Mouse (Mus musculus): ENCODE measurements around the gene Pid1. TPM values are rescaled to one million over a fixed set of nuclear protein-coding genes. Genes with fewer than 3 reads are reported as not detected.

Gene Pid1
- polyA plus RNA-seq, 1 experiment from 2014 or later, result 107 TPM

- H3K9me3 ChIP-seq (ENCODE audit: control insufficient read depth, low read length), result no peaks in the 10 kb centered on the region
- no peak overlapping the region for H3K27ac ChIP-seq (ENCODE audit: low read depth, low read length)
- ATAC-seq, result peak; percentile 67
- no peak overlapping the region for H3K9ac ChIP-seq (ENCODE audit: low read depth, low read length)
- H3K27me3 ChIP-seq (replicated peaks; ENCODE audit: control insufficient read depth, insufficient read depth, low read length), result no peaks in the 10 kb centered on the region
- no peak overlapping the region for H3K4me3 ChIP-seq (ENCODE audit: low read length)
- H3K36me3 ChIP-seq (ENCODE audit: control insufficient read depth, insufficient read depth, low read length), result no peaks in the 10 kb centered on the region
- peak overlapping the region; percentile 34; the same call in 1 of the 2 replicates for H3K4me2 ChIP-seq (ENCODE audit: low read length)
- WGBS, result 19% methylated on average over 6 of the region's 6 CpGs
- H3K4me1 ChIP-seq (ENCODE audit: control insufficient read depth, insufficient read depth, low read depth, low read length), result peaks cover 12% of the 10 kb centered on the region
These were observed 77.3 kb downstream of the Pid1 start for GRCm38 (mm10) chr1:84286682-84287111.

- Histone ChIP-seq H3K9ac (ENCODE audit: low read depth, low read length) (no peak overlapping the region), H3K36me3 (ENCODE audit: control insufficient read depth, insufficient read depth, low read length) (no peaks in the 10 kb centered on the region), H3K4me3 (ENCODE audit: low read length) (no peak overlapping the region), H3K27ac (ENCODE audit: low read depth, low read length) (no peak overlapping the region), H3K9me3 (ENCODE audit: control insufficient read depth, low read length) (no peaks in the 10 kb centered on the region), H3K27me3 (replicated peaks; ENCODE audit: control insufficient read depth, insufficient read depth, low read length) (no peaks in the 10 kb centered on the region), H3K4me1 (ENCODE audit: control insufficient read depth, insufficient read depth, low read depth, low read length) (peaks cover 14% of the 10 kb centered on the region), H3K4me2 (ENCODE audit: low read length) (no peak overlapping the region)
- ATAC-seq, result no peak
- 77% methylated on average over 7 of the region's 7 CpGs for WGBS
These were observed 78.4 kb downstream of the Pid1 start for GRCm38 (mm10) chr1:84285620-84286019.

DNA sequence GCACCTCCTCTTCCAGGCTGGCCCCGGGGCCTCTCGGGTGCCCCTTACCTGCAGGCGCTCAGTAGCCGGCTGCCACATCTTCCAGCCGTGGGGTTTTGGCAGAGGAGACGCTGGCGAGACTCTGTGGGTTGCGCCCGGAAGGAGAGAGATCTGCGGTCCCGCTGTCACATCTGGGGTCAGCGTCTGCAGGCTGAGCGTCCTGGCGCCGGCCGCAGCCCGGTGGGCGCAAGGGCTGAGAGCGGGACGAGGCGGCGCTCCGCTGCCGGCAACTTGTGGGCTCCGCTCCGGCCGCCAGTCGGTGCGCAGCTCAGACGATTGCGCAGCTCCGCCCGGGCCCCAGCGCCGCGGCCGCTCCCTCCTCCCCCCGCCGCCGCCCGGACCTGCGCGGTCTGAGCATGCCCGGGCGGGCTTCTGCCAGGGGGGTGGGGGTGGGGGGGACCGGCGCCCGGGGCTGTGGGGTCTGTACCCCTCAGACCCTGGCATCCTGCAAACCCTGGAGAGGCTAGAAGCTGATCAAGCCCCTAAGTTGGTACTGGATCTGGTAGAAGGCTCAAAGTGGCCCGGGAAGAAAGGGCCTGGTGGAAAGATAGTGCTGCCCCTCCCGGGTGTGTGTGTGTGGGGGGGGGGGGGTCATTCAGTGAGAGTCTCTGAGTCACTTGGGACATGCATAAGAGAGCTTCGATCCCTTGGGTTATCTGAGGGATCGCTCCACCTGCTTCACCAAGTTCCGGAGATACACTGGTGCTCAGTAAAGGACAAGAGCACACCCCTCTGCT is 79.5 kb downstream of the Pid1 start:
- peak overlapping the region; percentile 81 for H3K4me3 ChIP-seq (ENCODE audit: low read length)
- ATAC-seq, result peak; percentile 92
- 3% methylated on average over 39 of the region's 53 CpGs for WGBS
- H3K4me2 ChIP-seq (ENCODE audit: low read length), result peak overlapping the region; percentile 65
- no peaks in the 10 kb centered on the region for H3K27me3 ChIP-seq (replicated peaks; ENCODE audit: control insufficient read depth, insufficient read depth, low read length)
- H3K4me1 ChIP-seq (ENCODE audit: control insufficient read depth, insufficient read depth, low read depth, low read length), result peaks cover 14% of the 10 kb centered on the region
- H3K9ac ChIP-seq (ENCODE audit: low read depth, low read length), result peak overlapping the region; percentile 84
- H3K9me3 ChIP-seq (ENCODE audit: control insufficient read depth, low read length), result no peaks in the 10 kb centered on the region
- H3K36me3 ChIP-seq (ENCODE audit: control insufficient read depth, insufficient read depth, low read length), result no peaks in the 10 kb centered on the region
- peak overlapping the region; percentile 75 for H3K27ac ChIP-seq (ENCODE audit: low read depth, low read length)

DNA sequence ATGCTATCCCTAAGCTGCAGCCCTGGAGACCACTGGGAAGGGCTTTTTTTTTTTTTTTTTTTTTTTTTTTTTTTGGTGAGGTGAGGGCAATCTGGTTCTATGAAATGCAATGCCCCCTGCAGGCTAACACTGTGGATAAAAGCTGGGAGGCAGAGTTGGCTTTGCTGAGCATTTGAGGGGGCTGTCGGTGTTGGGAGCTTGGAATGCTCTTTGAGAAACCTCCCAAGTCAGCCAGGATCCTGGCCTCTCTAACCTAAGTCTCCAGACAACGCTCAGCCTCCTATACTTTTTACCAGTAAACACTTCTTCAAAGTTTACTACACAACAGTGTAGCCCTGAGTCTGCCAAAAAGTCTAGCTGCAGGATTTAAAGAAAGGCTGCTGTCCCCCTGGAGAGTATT is 80.9 kb downstream of the Pid1 start:
- ATAC-seq, result no peak
- Histone ChIP-seq H3K36me3 (ENCODE audit: control insufficient read depth, insufficient read depth, low read length) (no peaks in the 10 kb centered on the region), H3K4me2 (ENCODE audit: low read length) (peak overlapping the region; percentile 65), H3K9me3 (ENCODE audit: control insufficient read depth, low read length) (no peaks in the 10 kb centered on the region), H3K4me3 (ENCODE audit: low read length) (peak overlapping the region; percentile 81), H3K27ac (ENCODE audit: low read depth, low read length) (peak overlapping the region; percentile 75; the same call in 1 of the 2 replicates), H3K9ac (ENCODE audit: low read depth, low read length) (peak overlapping the region; percentile 84), H3K4me1 (ENCODE audit: control insufficient read depth, insufficient read depth, low read depth, low read length) (peaks cover 14% of the 10 kb centered on the region), H3K27me3 (replicated peaks; ENCODE audit: control insufficient read depth, insufficient read depth, low read length) (no peaks in the 10 kb centered on the region)
- WGBS, result 3% methylated on average over 2 of the region's 2 CpGs

GRCm38 (mm10) chr1:84280171-84280570 is 83.8 kb downstream of the Pid1 start:
- H3K27ac ChIP-seq (ENCODE audit: low read depth, low read length), result no peak overlapping the region
- ATAC-seq, result no peak
- H3K27me3 ChIP-seq (replicated peaks; ENCODE audit: control insufficient read depth, insufficient read depth, low read length), result no peaks in the 10 kb centered on the region
- H3K4me2 ChIP-seq (ENCODE audit: low read length), result no peak overlapping the region
- peaks cover 14% of the 10 kb centered on the region for H3K4me1 ChIP-seq (ENCODE audit: control insufficient read depth, insufficient read depth, low read depth, low read length)
- WGBS, result 88% methylated on average over 3 of the region's 3 CpGs
- H3K9me3 ChIP-seq (ENCODE audit: control insufficient read depth, low read length), result no peaks in the 10 kb centered on the region
- H3K36me3 ChIP-seq (ENCODE audit: control insufficient read depth, insufficient read depth, low read length), result no peaks in the 10 kb centered on the region
- no peak overlapping the region for H3K4me3 ChIP-seq (ENCODE audit: low read length)
- no peak overlapping the region for H3K9ac ChIP-seq (ENCODE audit: low read depth, low read length)

- Histone ChIP-seq H3K9me3 (ENCODE audit: control insufficient read depth, low read length) (no peaks in the 10 kb centered on the region), H3K27ac (ENCODE audit: low read depth, low read length) (no peak overlapping the region), H3K4me1 (ENCODE audit: control insufficient read depth, insufficient read depth, low read depth, low read length) (peaks cover 14% of the 10 kb centered on the region), H3K27me3 (replicated peaks; ENCODE audit: control insufficient read depth, insufficient read depth, low read length) (no peaks in the 10 kb centered on the region), H3K36me3 (ENCODE audit: control insufficient read depth, insufficient read depth, low read length) (no peaks in the 10 kb centered on the region), H3K4me3 (ENCODE audit: low read length) (no peak overlapping the region), H3K9ac (ENCODE audit: low read depth, low read length) (no peak overlapping the region), H3K4me2 (ENCODE audit: low read length) (no peak overlapping the region)
- no peak for ATAC-seq
- 88% methylated on average over 7 of the region's 7 CpGs for WGBS
These were observed 85.4 kb downstream of the Pid1 start for GRCm38 (mm10) chr1:84278359-84279255.

DNA sequence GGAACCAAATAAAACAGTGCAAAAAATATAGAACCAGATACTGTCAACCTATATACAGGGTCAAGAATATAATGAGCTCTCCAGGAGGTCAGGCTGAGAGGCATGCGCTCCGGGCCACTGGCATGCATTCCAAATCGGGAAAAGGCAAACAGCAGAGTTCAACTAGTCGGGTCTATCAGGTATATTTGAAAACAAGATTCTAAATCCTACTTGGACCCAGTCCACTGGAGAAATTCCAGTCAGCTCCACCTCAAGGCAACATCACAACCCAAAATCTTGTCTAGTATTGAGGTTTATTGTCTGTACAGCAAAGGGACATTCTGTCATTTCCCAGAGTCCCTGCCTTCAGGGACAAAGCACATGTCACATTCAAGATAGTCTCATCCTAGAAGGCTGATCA is 91.0 kb downstream of the Pid1 start:
- ATAC-seq, result no peak
- no peaks in the 10 kb centered on the region for H3K27me3 ChIP-seq (replicated peaks; ENCODE audit: control insufficient read depth, insufficient read depth, low read length)

DNA sequence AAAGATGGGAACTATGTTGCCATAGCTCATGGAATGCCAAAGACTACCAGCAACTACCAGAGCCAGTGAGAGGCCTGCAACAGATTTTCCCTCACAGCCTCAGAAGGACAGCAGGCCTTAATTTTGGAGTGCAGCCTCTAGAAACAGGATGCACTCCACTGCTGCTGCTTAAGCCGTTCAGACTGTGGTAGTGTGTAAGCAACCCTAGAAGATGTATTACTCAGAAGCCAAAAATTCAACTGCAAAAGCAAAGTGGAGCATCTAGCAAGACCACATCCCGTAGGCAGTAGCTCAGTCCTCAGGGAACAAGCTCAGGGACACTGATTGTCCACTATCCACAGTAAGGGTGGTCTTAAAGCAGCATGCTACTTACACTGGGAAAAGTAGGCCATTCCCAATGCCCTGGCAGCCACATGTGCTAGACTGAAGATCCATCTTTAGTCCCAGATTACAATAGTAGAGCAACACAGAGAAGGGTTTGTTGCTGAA is 92.2 kb downstream of the Pid1 start:
- Histone ChIP-seq H3K9ac (ENCODE audit: low read depth, low read length) (no peak overlapping the region), H3K4me2 (ENCODE audit: low read length) (no peak overlapping the region), H3K4me1 (ENCODE audit: control insufficient read depth, insufficient read depth, low read depth, low read length) (no peaks in the 10 kb centered on the region), H3K9me3 (ENCODE audit: control insufficient read depth, low read length) (no peaks in the 10 kb centered on the region), H3K27ac (ENCODE audit: low read depth, low read length) (no peak overlapping the region), H3K27me3 (replicated peaks; ENCODE audit: control insufficient read depth, insufficient read depth, low read length) (no peaks in the 10 kb centered on the region), H3K4me3 (ENCODE audit: low read length) (no peak overlapping the region), H3K36me3 (ENCODE audit: control insufficient read depth, insufficient read depth, low read length) (no peaks in the 10 kb centered on the region)
- no peak for ATAC-seq
- WGBS, result 84% methylated on average over 2 of the region's 2 CpGs

More for the DNA sequence above, 91.0 kb downstream of the Pid1 start:
- no peaks in the 10 kb centered on the region for H3K36me3 ChIP-seq (ENCODE audit: control insufficient read depth, insufficient read depth, low read length)
- no peak overlapping the region for H3K4me2 ChIP-seq (ENCODE audit: low read length)
- no peak overlapping the region for H3K27ac ChIP-seq (ENCODE audit: low read depth, low read length)
- H3K4me3 ChIP-seq (ENCODE audit: low read length), result no peak overlapping the region
- H3K9me3 ChIP-seq (ENCODE audit: control insufficient read depth, low read length), result no peaks in the 10 kb centered on the region
- no peaks in the 10 kb centered on the region for H3K4me1 ChIP-seq (ENCODE audit: control insufficient read depth, insufficient read depth, low read depth, low read length)
- WGBS, result 69% methylated on average over 4 of the region's 4 CpGs
- no peak overlapping the region for H3K9ac ChIP-seq (ENCODE audit: low read depth, low read length)

DNA sequence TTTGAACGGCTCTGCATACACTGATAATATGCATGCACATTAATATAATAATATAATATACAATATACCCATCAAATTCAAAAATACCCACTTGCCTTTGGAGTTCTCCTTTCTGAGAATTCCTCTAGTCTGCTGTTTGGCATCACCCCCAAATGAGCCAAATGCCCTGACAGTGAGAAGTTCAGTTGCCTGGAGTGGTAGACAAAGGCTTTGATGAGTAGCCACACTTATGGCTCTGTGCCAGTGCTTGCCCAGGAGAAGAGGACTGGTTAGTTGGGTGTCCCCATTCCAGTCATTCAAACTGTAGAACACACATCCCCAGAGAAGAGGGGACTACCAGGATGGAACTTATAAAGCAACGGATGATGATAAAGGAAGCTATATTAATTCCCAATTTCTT is 106.3 kb downstream of the Pid1 start:
- Histone ChIP-seq H3K4me2 (ENCODE audit: low read length) (no peak overlapping the region), H3K9ac (ENCODE audit: low read depth, low read length) (no peak overlapping the region), H3K36me3 (ENCODE audit: control insufficient read depth, insufficient read depth, low read length) (no peaks in the 10 kb centered on the region), H3K4me3 (ENCODE audit: low read length) (no peak overlapping the region), H3K4me1 (ENCODE audit: control insufficient read depth, insufficient read depth, low read depth, low read length) (no peaks in the 10 kb centered on the region; the same call in 1 of the 2 replicates), H3K9me3 (ENCODE audit: control insufficient read depth, low read length) (no peaks in the 10 kb centered on the region), H3K27me3 (replicated peaks; ENCODE audit: control insufficient read depth, insufficient read depth, low read length) (no peaks in the 10 kb centered on the region), H3K27ac (ENCODE audit: low read depth, low read length) (no peak overlapping the region)
- ATAC-seq, result no peak
- 92% methylated on average over 2 of the region's 2 CpGs for WGBS
